Mouse (Mus musculus) cortical plate, adult 2 months (tissue): ENCODE measurements around the gene Gstm1. TPM values are rescaled to one million over a fixed set of nuclear protein-coding genes. Genes with fewer than 3 reads are reported as not detected.
"Not testable (repeated sequence)": the region's sequence is repeated elsewhere in the genome, so short reads cannot be mapped to it uniquely, and the experiment has no call there.

Source experiments
- H3K27ac ChIP-seq: fragments of 200-500 bp; 2 replicates; pipeline ENCODE4 v1.5.1; 2012; ENCODE audit warnings: low read length, control low read depth, inconsistent platforms; ENCODE audit not compliant: insufficient read depth
- H3K4me1 ChIP-seq: fragments of 200-500 bp; 2 replicates; pipeline ENCODE4 v1.6.1; 2011; ENCODE audit warnings: low read length; ENCODE audit not compliant: control insufficient read depth, insufficient read depth
- H3K4me3 ChIP-seq: fragments of 200-500 bp; 2 replicates; pipeline ENCODE4 v1.5.1; 2011; ENCODE audit warnings: mild to moderate bottlenecking, low read length, control low read depth; ENCODE audit not compliant: insufficient read depth
- CTCF ChIP-seq: fragments of 200-500 bp; IDR thresholded peaks from 2 replicates; pipeline ENCODE4 v1.5.1; 2011; ENCODE audit warnings: mild to moderate bottlenecking, control low read depth, low read length; ENCODE audit not compliant: insufficient read depth; ENCODE audit errors: extremely low read depth
- POLR2A ChIP-seq: fragments of 200-500 bp; IDR thresholded peaks from 2 replicates; pipeline ENCODE4 v1.6.1; 2011; ENCODE audit warnings: mild to moderate bottlenecking, low read length, control low read depth; ENCODE audit not compliant: insufficient read depth; ENCODE audit errors: extremely low read depth
- polyA plus RNA-seq: library from polyadenylated mRNA; depleted of rRNA; stranded (reverse); fragments of >200 nt; gene quantifications from 2 replicates; pipeline ENCODE4 v1.2.3, GENCODE M21; 2012

The Gstm1 gene
- polyA plus RNA-seq, 1 experiment: 510 TPM

DNA sequence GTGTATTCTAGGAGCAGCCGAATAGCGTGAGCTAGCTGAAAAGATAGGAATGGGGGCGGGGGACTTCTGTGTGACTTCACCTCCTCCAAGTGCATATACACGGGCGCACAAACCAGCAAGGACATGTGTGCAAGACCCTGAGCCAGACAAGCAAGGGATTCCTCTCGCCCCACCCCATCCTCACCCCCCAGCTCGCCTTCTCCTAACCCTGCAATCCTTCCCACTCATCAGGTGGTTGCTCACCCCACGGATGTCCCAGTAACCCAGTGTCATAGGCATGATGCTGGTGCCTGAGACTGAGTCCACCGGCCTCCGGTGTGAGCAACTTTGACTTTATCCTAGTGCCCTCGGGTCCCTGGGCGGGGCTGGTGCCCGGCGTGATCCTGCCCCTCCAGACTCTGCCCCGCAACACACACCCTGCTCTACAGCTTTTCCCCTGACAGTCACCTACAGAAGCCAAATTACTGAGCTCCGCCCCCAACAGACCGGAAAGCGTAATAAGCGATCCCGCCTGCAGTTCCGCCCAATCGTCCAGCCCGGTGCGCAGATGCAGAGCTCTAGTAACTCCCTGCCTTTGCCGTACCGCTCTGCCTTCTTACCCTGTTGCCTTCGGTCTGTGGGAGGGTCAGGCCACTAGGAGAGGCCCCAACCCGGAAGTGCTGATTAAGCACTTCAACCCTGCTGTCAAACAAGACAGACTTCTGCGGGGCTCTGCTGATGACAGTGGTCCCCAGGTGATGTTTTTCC, 26.8 kb upstream of the Gstm1 start, which contains the start of gene Gstm4:
Gstm4 (minus strand) TSS at position 501 of the 747 bp plus-strand sequence.
- TF ChIP-seq CTCF: no peak
- peak; percentile 88 for TF ChIP-seq POLR2A
- Histone ChIP-seq H3K4me1 (no peaks in the 10 kb centered on the region), H3K4me3 (peak within 1 kb of the TSS; percentile 53), H3K27ac (no peak within 1 kb of the TSS)

GRCm38 (mm10) chr3:108033156-108033555, 15.4 kb upstream of the Gstm1 start:
- Histone ChIP-seq H3K4me3 (no peak overlapping the region), H3K4me1 (no peaks in the 10 kb centered on the region), H3K27ac (no peak overlapping the region)
- TF ChIP-seq POLR2A (no peak), CTCF (no peak)

DNA sequence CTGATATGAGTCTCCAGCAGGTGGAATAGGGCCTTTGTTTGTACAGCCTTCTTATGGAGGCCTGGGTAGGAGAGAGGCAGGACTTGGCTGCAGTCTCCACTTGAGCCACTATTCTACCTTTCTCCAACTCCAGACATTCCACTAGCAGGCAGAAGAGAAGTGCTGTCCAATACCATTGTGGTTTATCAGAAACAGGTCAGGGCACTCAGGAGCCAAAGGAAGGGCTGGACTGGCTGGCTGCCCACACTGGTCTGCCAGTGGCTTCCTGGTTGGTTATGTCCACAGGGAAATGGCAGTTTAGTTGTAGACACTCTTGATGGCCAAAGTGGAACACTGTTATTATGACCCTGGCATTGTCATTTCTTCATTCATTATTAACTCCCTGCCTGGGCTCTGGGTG, 14.3 kb upstream of the Gstm1 start:
- no peak for TF ChIP-seq CTCF
- TF ChIP-seq POLR2A: no peak
- no peak overlapping the region for H3K4me3 ChIP-seq
- no peak overlapping the region for H3K27ac ChIP-seq
- H3K4me1 ChIP-seq: no peaks in the 10 kb centered on the region

GRCm38 (mm10) chr3:108028641-108029365, 11.0 kb upstream of the Gstm1 start:
- Histone ChIP-seq H3K4me3 (no peak overlapping the region), H3K27ac (no peak overlapping the region), H3K4me1 (no peaks in the 10 kb centered on the region)
- TF ChIP-seq POLR2A (no peak), CTCF (no peak)

- TF ChIP-seq POLR2A: no peak
- no peak for TF ChIP-seq CTCF
- no peak overlapping the region for H3K27ac ChIP-seq
Measured at GRCm38 (mm10) chr3:108026597-108026996, 8.8 kb upstream of the Gstm1 start.

GRCm38 (mm10) chr3:108026049-108026448, 8.3 kb upstream of the Gstm1 start:
- Histone ChIP-seq H3K27ac (no peak overlapping the region), H3K4me3 (no peak overlapping the region), H3K4me1 (no peaks in the 10 kb centered on the region)
- no peak for TF ChIP-seq POLR2A

More at GRCm38 (mm10) chr3:108026597-108026996, 8.8 kb upstream of the Gstm1 start:
- Histone ChIP-seq H3K4me3 (no peak overlapping the region), H3K4me1 (no peaks in the 10 kb centered on the region)

- TF ChIP-seq CTCF (no peak), POLR2A (no peak)
- Histone ChIP-seq H3K4me3 (no peak overlapping the region), H3K27ac (no peak overlapping the region)
Measured at GRCm38 (mm10) chr3:108025318-108025717, 7.5 kb upstream of the Gstm1 start.

GRCm38 (mm10) chr3:108022650-108023049, 4.9 kb upstream of the Gstm1 start:
- TF ChIP-seq POLR2A (no peak), CTCF (no peak)
- Histone ChIP-seq H3K27ac (no peak overlapping the region), H3K4me3 (no peak overlapping the region), H3K4me1 (0 out of 2 replicates have a peak, but pooled peaks cover 2% of the 10 kb centered on the region)

More at GRCm38 (mm10) chr3:108025318-108025717, 7.5 kb upstream of the Gstm1 start:
- H3K4me1 ChIP-seq: no peaks in the 10 kb centered on the region

DNA sequence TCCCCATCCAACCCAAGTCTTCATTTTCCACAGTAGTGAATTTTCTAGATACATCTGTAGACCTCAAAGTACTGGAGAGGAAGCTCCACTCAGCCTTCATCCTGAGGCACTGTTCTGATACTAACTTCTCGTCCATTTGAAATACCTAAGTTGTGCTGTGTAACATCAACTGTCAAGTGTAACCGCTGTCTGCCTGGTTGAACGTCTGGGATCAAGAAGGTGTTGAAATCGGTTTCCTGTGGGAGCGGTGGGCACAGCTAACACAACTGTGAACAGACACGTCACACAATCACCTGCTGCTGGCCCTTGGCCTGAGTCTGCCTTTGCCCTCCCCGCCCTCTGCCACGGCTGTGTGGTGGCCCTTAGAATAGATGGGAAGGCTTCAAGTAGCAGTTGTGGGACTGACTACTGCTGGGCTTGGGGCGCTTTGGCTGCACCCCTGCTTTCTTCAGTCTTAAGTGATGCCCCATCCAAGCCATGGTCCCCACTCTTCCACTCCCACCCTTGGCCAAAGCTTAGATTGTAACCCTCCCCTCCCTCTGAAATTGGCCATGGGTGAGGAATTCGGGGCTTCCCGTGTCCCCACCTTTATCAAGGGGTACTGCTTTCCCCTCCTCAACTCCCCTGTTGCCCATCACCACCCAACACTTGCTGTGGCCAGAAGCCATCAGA, 2.7 kb upstream of the Gstm1 start:
- not testable (repeated sequence) for H3K27ac ChIP-seq, H3K4me3 ChIP-seq, H3K4me1 ChIP-seq

DNA sequence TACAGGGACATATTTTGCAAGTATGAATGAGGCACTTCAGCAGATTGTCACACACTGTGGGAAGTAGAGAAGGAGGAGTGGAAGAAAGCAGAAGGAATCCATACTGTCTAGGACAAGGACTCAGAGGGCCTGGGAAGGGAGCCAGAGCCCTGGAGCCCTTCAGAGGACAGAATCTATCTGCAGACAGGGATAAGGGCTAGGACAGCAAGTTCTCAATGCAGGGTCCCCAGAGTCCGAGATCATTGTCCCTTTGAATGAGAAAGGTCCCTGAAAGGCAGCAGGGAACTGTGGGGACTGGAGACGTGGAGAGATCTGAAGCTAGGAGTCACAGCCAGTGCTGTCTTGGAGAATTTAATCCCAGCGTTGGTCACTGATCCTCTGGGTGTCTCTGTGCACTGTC, 1.5 kb upstream of the Gstm1 start:
- H3K4me3 ChIP-seq, H3K4me1 ChIP-seq, H3K27ac ChIP-seq: not testable (repeated sequence)
